Mouse (Mus musculus): ENCODE results near the gene Prune1. TPM values are rescaled to one million over a fixed set of nuclear protein-coding genes. Genes with fewer than 3 reads are reported as not detected.
A peak's percentile ranks its signal among the peaks of the same experiment; 100 is the strongest.

The Prune1 gene
- polyA plus RNA-seq, 1 experiment: 18.5 TPM

DNA sequence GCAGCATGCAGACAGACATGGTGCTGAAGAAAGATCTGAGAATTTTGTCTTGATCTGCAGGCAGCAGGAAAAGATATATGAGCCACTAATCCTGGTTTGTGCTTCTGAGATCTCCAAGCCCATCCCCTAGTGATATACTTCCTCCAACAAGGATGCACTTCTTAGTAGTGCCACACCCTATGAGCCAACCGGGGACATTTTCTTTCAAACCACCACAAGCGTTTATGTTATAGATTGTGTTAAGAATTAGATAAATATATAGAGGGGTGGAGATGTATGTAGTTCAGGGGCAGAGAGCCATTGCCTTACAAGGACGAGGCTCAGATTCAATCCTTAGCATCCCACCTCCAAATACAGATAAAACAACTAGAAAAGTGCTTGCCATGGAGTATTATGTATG lies 28.6 kb upstream of the Prune1 start:
- no peak for DNase-seq
- 89% methylated on average over 3 of the region's 3 CpGs for WGBS
- no peak overlapping the region for H3K4me3 ChIP-seq (ENCODE audit: control insufficient read depth, insufficient read depth, low read length)
- H3K4me1 ChIP-seq (replicated peaks; ENCODE audit: control insufficient read depth, insufficient read depth, low read length): peaks cover 8% of the 10 kb centered on the region
- H3K36me3 ChIP-seq (ENCODE audit: control insufficient read depth, insufficient read depth, low read length): no peaks in the 10 kb centered on the region
- no peak for TF ChIP-seq POLR2A (IDR thresholded peaks at IDR 0.05; ENCODE audit: control insufficient read depth, extremely low read depth, insufficient read depth, low read length, poor library complexity)
- no peak for TF ChIP-seq CTCF (IDR thresholded peaks at IDR 0.05; ENCODE audit: borderline replicate concordance, control insufficient read depth, extremely low read depth, insufficient read depth, low read length, poor library complexity)
- H3K27ac ChIP-seq (ENCODE audit: control insufficient read depth, insufficient read depth, low read length): no peak overlapping the region
- H3K27me3 ChIP-seq (ENCODE audit: control insufficient read depth, insufficient read depth, low read length): no peaks in the 10 kb centered on the region

DNA sequence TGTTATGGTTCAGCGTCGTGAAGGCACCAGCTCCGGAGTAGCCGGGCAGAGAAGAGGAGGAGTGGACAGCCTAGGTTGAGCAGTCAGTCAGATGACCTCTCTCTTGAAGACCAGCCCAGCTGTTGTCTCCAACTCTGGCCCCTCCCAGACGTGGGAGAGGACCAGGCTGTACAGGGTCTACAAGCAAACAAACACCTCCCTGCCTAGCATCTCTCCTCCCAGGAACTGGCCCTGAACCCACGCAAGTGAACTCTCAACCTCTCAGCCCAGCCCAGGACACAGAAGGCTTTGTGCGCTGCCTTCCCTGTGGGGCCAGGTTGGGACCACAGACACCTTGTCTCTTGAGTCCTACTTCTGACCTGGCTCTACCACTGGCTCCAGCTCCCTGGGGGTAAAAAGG lies 25.2 kb upstream of the Prune1 start, which contains the start of gene Anxa9:
TSS of gene Anxa9 (minus strand) at position 77 of the 400 bp plus-strand sequence.
- no peak within 1 kb of the TSS for H3K27ac ChIP-seq (ENCODE audit: control insufficient read depth, insufficient read depth, low read length)
- TF ChIP-seq CTCF (IDR thresholded peaks at IDR 0.05; ENCODE audit: borderline replicate concordance, control insufficient read depth, extremely low read depth, insufficient read depth, low read length, poor library complexity): no peak
- no peak for TF ChIP-seq POLR2A (IDR thresholded peaks at IDR 0.05; ENCODE audit: control insufficient read depth, extremely low read depth, insufficient read depth, low read length, poor library complexity)
- H3K27me3 ChIP-seq (ENCODE audit: control insufficient read depth, insufficient read depth, low read length): no peaks in the 10 kb centered on the region
- H3K36me3 ChIP-seq (ENCODE audit: control insufficient read depth, insufficient read depth, low read length): no peaks in the 10 kb centered on the region
- 91% methylated on average over 7 of the region's 7 CpGs for WGBS
- H3K4me3 ChIP-seq (ENCODE audit: control insufficient read depth, insufficient read depth, low read length): no peak within 1 kb of the TSS
- H3K4me1 ChIP-seq (replicated peaks; ENCODE audit: control insufficient read depth, insufficient read depth, low read length): no peaks in the 10 kb centered on the region
- DNase-seq: no peak

DNA sequence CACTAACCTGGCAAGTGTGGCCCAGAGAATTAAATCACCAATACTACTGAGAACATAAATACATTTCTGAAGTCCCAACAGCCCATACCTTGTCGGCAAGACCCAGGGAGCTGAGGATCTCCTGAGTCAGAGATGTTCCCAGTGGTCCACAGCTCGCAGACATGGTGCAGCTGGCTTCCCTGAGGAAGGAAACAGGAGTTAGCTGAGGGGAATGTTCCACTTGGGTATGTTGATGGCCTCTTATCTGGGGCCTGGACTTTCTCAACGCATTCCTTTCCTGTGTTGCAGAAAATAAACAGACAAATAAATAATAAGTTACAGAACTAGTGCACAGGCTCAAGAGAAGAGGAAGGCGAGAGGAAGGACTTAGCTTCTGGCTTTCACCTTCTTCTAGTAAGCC lies 24.4 kb upstream of the Prune1 start:
- Histone ChIP-seq H3K36me3 (ENCODE audit: control insufficient read depth, insufficient read depth, low read length) (no peaks in the 10 kb centered on the region), H3K27ac (ENCODE audit: control insufficient read depth, insufficient read depth, low read length) (no peak overlapping the region), H3K4me1 (replicated peaks; ENCODE audit: control insufficient read depth, insufficient read depth, low read length) (no peaks in the 10 kb centered on the region), H3K27me3 (ENCODE audit: control insufficient read depth, insufficient read depth, low read length) (no peaks in the 10 kb centered on the region), H3K4me3 (ENCODE audit: control insufficient read depth, insufficient read depth, low read length) (no peak overlapping the region)
- TF ChIP-seq CTCF (IDR thresholded peaks at IDR 0.05; ENCODE audit: borderline replicate concordance, control insufficient read depth, extremely low read depth, insufficient read depth, low read length, poor library complexity): no peak
- TF ChIP-seq POLR2A (IDR thresholded peaks at IDR 0.05; ENCODE audit: control insufficient read depth, extremely low read depth, insufficient read depth, low read length, poor library complexity): no peak
- WGBS: 88% methylated on average over 4 of the region's 4 CpGs
- no peak for DNase-seq

DNA sequence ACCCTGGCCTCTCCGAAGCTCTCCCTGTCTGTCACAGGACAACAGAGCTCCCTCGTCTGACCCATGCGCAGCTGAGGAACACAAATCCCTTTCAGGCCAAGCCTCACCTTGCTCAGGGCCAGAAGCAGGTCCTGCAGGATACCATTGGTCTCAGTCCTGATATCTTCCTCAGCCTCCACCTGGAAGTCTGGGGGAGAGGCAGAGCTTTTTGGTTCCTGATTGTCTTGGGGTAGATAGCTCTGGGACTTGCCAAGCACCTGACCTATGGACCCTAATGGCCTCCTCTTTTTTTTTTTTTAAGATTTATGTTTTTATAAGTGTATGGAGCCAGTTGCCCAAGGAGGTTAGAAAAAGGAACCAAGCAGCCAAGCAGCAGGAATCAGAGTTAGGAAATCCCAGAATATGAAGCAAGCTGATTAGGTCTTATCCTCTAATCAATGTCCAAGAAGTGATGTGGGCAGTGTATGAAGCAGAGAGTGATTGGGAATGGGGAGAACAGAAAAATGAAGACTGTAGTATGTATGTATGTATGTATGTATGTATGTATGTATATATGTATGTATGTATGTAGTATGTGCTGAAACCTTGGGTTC lies 19.4 kb upstream of the Prune1 start:
- DNase-seq: no peak

DNA sequence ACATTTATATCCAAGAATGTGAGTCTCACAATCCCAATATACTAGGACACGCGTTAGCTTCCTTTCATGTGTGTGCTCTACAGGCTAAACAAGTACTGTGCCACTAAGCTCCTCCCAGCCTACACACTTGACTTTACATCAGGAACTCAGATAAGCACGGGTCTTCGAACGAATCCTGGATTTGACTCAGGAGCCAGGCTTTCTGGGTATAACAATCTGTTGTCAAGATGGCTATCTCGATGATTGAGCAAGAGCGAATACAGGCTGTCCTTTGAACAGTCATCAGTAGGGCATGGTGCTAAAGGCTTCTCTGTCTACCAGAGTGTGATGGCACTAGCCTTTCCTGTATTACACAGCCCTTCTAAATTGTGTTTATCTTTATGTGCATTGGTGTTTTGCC lies 16.1 kb upstream of the Prune1 start:
- no peak overlapping the region for H3K27ac ChIP-seq (ENCODE audit: control insufficient read depth, insufficient read depth, low read length)
- WGBS: 95% methylated on average over 7 of the region's 7 CpGs
- TF ChIP-seq CTCF (IDR thresholded peaks at IDR 0.05; ENCODE audit: borderline replicate concordance, control insufficient read depth, extremely low read depth, insufficient read depth, low read length, poor library complexity) (no peak), POLR2A (IDR thresholded peaks at IDR 0.05; ENCODE audit: control insufficient read depth, extremely low read depth, insufficient read depth, low read length, poor library complexity) (no peak)
- peaks cover 11% of the 10 kb centered on the region for H3K4me1 ChIP-seq (replicated peaks; ENCODE audit: control insufficient read depth, insufficient read depth, low read length)
- H3K27me3 ChIP-seq (ENCODE audit: control insufficient read depth, insufficient read depth, low read length): no peaks in the 10 kb centered on the region
- no peak overlapping the region for H3K4me3 ChIP-seq (ENCODE audit: control insufficient read depth, insufficient read depth, low read length)
- no peak for DNase-seq
- H3K36me3 ChIP-seq (ENCODE audit: control insufficient read depth, insufficient read depth, low read length): no peaks in the 10 kb centered on the region

More for the DNA sequence above, 19.4 kb upstream of the Prune1 start:
- no peak for TF ChIP-seq POLR2A (IDR thresholded peaks at IDR 0.05; ENCODE audit: control insufficient read depth, extremely low read depth, insufficient read depth, low read length, poor library complexity)
- no peak for TF ChIP-seq CTCF (IDR thresholded peaks at IDR 0.05; ENCODE audit: borderline replicate concordance, control insufficient read depth, extremely low read depth, insufficient read depth, low read length, poor library complexity)
- Histone ChIP-seq H3K4me3 (ENCODE audit: control insufficient read depth, insufficient read depth, low read length) (no peak overlapping the region), H3K36me3 (ENCODE audit: control insufficient read depth, insufficient read depth, low read length) (no peaks in the 10 kb centered on the region), H3K4me1 (replicated peaks; ENCODE audit: control insufficient read depth, insufficient read depth, low read length) (no peaks in the 10 kb centered on the region), H3K27ac (ENCODE audit: control insufficient read depth, insufficient read depth, low read length) (no peak overlapping the region), H3K27me3 (ENCODE audit: control insufficient read depth, insufficient read depth, low read length) (no peaks in the 10 kb centered on the region)
- WGBS: 94% methylated on average over 3 of the region's 3 CpGs

DNA sequence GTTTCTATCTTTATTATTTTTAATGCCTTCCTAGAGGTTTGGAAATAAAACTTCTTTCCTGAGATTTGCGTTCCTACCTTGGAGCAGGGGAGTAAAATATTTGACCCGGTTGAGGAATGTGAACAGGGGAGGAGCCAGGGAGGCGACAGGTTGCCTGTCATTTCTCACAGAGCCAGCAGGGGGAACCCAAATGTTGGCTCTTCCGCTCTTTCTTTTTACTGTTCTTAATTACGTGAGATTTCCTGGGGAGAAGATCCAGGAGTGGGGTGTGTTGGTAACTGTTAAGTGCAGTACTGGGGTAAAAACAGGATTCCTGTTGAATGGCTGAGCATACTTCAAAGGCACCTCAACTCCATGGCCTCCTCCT lies 14.2 kb upstream of the Prune1 start:
- peak; percentile 62 for DNase-seq
- H3K4me1 ChIP-seq (replicated peaks; ENCODE audit: control insufficient read depth, insufficient read depth, low read length): peaks cover 11% of the 10 kb centered on the region
- no peaks in the 10 kb centered on the region for H3K36me3 ChIP-seq (ENCODE audit: control insufficient read depth, insufficient read depth, low read length)
- WGBS: 15% methylated on average over 5 of the region's 5 CpGs
- H3K27ac ChIP-seq (ENCODE audit: control insufficient read depth, insufficient read depth, low read length): no peak overlapping the region
- H3K4me3 ChIP-seq (ENCODE audit: control insufficient read depth, insufficient read depth, low read length): no peak overlapping the region
- no peaks in the 10 kb centered on the region for H3K27me3 ChIP-seq (ENCODE audit: control insufficient read depth, insufficient read depth, low read length)
- TF ChIP-seq CTCF (IDR thresholded peaks at IDR 0.05; ENCODE audit: borderline replicate concordance, control insufficient read depth, extremely low read depth, insufficient read depth, low read length, poor library complexity) (no peak), POLR2A (IDR thresholded peaks at IDR 0.05; ENCODE audit: control insufficient read depth, extremely low read depth, insufficient read depth, low read length, poor library complexity) (no peak)
